Mouse (Mus musculus): ENCODE measurements at regions not wholly inside any gene's neighbourhood (a gene's known extent, or its start where the extent isn't known, plus 50 kb on each side); places are given as distances from the start of the nearest gene placed in this dataset.

- H3K27ac ChIP-seq (ENCODE audit: insufficient read depth, low read length) = no peak overlapping the region
- no peaks in the 10 kb centered on the region for H3K36me3 ChIP-seq (ENCODE audit: control insufficient read depth, insufficient read depth, low read length, poor library complexity, severe bottlenecking)
- TF ChIP-seq EP300 (IDR thresholded peaks at IDR 0.05; ENCODE audit: insufficient read depth, low read depth, low read length) (no peak), CTCF (IDR thresholded peaks at IDR 0.05; ENCODE audit: low read depth, low read length) (no peak), POLR2A (IDR thresholded peaks at IDR 0.05; ENCODE audit: insufficient read depth, low read length) (no peak)
- H3K27me3 ChIP-seq (ENCODE audit: control insufficient read depth, insufficient read depth, low read length, poor library complexity, severe bottlenecking) = no peaks in the 10 kb centered on the region
- no peaks in the 10 kb centered on the region for H3K4me1 ChIP-seq (ENCODE audit: control insufficient read depth, insufficient read depth, low read length)
- H3K4me3 ChIP-seq (ENCODE audit: low read depth, low read length) = no peak overlapping the region
- H3K9me3 ChIP-seq (replicated peaks; ENCODE audit: control insufficient read depth, insufficient read depth, low read length, poor library complexity, severe bottlenecking) = no peaks in the 10 kb centered on the region
- H3K9ac ChIP-seq (ENCODE audit: low read depth, poor library complexity, severe bottlenecking) = no peak overlapping the region
Measured at GRCm38 (mm10) chr15:50563611-50564010, 3321.1 kb upstream of the Gm7489 start.

GRCm38 (mm10) chr15:50580811-50581210, 3303.9 kb upstream of the Gm7489 start:
- Histone ChIP-seq H3K36me3 (ENCODE audit: control insufficient read depth, insufficient read depth, low read length, poor library complexity, severe bottlenecking) (no peaks in the 10 kb centered on the region), H3K9ac (ENCODE audit: low read depth, poor library complexity, severe bottlenecking) (no peak overlapping the region), H3K4me3 (ENCODE audit: low read depth, low read length) (no peak overlapping the region), H3K27ac (ENCODE audit: insufficient read depth, low read length) (no peak overlapping the region), H3K27me3 (ENCODE audit: control insufficient read depth, insufficient read depth, low read length, poor library complexity, severe bottlenecking) (no peaks in the 10 kb centered on the region), H3K9me3 (replicated peaks; ENCODE audit: control insufficient read depth, insufficient read depth, low read length, poor library complexity, severe bottlenecking) (no peaks in the 10 kb centered on the region), H3K4me1 (ENCODE audit: control insufficient read depth, insufficient read depth, low read length) (no peaks in the 10 kb centered on the region)
- TF ChIP-seq EP300 (IDR thresholded peaks at IDR 0.05; ENCODE audit: insufficient read depth, low read depth, low read length) (no peak), POLR2A (IDR thresholded peaks at IDR 0.05; ENCODE audit: insufficient read depth, low read length) (no peak), CTCF (IDR thresholded peaks at IDR 0.05; ENCODE audit: low read depth, low read length) (no peak)

- Histone ChIP-seq H3K27me3 (ENCODE audit: control insufficient read depth, insufficient read depth, low read length, poor library complexity, severe bottlenecking) (no peaks in the 10 kb centered on the region), H3K9me3 (replicated peaks; ENCODE audit: control insufficient read depth, insufficient read depth, low read length, poor library complexity, severe bottlenecking) (no peaks in the 10 kb centered on the region), H3K9ac (ENCODE audit: low read depth, poor library complexity, severe bottlenecking) (no peak overlapping the region), H3K4me3 (ENCODE audit: low read depth, low read length) (no peak overlapping the region), H3K27ac (ENCODE audit: insufficient read depth, low read length) (no peak overlapping the region), H3K36me3 (ENCODE audit: control insufficient read depth, insufficient read depth, low read length, poor library complexity, severe bottlenecking) (no peaks in the 10 kb centered on the region), H3K4me1 (ENCODE audit: control insufficient read depth, insufficient read depth, low read length) (no peaks in the 10 kb centered on the region)
- TF ChIP-seq CTCF (IDR thresholded peaks at IDR 0.05; ENCODE audit: low read depth, low read length) (no peak), POLR2A (IDR thresholded peaks at IDR 0.05; ENCODE audit: insufficient read depth, low read length) (no peak), EP300 (IDR thresholded peaks at IDR 0.05; ENCODE audit: insufficient read depth, low read depth, low read length) (no peak)
Measured at GRCm38 (mm10) chr15:50583951-50584350, 3300.8 kb upstream of the Gm7489 start.

GRCm38 (mm10) chr15:50585496-50585895, 3299.2 kb upstream of the Gm7489 start:
- Histone ChIP-seq H3K4me3 (ENCODE audit: low read depth, low read length) (no peak overlapping the region), H3K9me3 (replicated peaks; ENCODE audit: control insufficient read depth, insufficient read depth, low read length, poor library complexity, severe bottlenecking) (no peaks in the 10 kb centered on the region), H3K27ac (ENCODE audit: insufficient read depth, low read length) (no peak overlapping the region), H3K36me3 (ENCODE audit: control insufficient read depth, insufficient read depth, low read length, poor library complexity, severe bottlenecking) (no peaks in the 10 kb centered on the region), H3K4me1 (ENCODE audit: control insufficient read depth, insufficient read depth, low read length) (no peaks in the 10 kb centered on the region), H3K27me3 (ENCODE audit: control insufficient read depth, insufficient read depth, low read length, poor library complexity, severe bottlenecking) (no peaks in the 10 kb centered on the region), H3K9ac (ENCODE audit: low read depth, poor library complexity, severe bottlenecking) (no peak overlapping the region)
- TF ChIP-seq CTCF (IDR thresholded peaks at IDR 0.05; ENCODE audit: low read depth, low read length) (no peak), POLR2A (IDR thresholded peaks at IDR 0.05; ENCODE audit: insufficient read depth, low read length) (no peak), EP300 (IDR thresholded peaks at IDR 0.05; ENCODE audit: insufficient read depth, low read depth, low read length) (no peak)

All from ES-Bruce4 (cell line).